Mouse (Mus musculus) kidney, postnatal 10 days (tissue): ENCODE data around the gene Bcdin3d.

Experiments
- DNase-seq: peaks from one replicate; pipeline ENCODE4 v3.0.0; 2021; ENCODE audit warnings: mixed read lengths

Bcdin3d gene

DNA sequence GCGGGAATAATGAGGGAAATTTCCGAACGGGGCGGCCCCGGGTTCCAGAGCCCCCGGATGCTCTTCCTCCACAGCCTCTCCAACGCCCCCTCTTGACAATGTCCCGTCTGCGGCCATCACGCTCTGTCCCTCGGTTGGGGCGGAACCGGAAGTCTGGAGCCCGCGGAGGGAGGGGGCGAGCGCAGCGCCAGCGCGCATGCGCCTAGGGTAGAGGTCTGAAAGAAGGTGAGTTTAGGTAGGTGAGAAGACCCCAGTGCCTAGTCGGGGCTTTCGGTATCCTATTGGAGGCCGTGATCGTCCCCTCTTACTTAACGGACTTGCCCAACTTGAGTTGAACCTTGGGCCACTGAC lies at the start of gene Bcdin3d:
Gene Bcdin3d (minus strand): TSS at position 155 of the 351 bp plus-strand sequence.
- DNase-seq, result peak; percentile 93

DNA sequence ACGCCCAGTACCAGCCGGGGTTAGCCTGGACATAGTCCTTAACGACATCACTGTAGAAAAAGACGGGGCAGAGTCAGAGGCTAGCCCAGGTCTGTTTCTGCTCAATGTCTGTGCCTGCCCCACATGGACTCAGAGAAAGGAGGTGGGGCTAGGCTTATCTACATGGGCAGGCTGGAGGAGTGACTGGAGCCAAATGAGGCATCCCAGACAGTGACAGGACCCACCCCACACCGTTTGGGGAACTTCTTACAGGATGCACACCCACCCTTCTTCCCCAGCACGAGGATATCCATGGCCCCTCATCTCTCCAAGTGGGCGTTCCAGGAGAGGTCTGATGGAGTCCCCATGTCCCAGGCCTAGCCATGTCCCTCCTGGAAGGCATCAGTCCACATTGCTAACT lies 45.8 kb upstream of the Bcdin3d start:
- DNase-seq, result no peak

DNA sequence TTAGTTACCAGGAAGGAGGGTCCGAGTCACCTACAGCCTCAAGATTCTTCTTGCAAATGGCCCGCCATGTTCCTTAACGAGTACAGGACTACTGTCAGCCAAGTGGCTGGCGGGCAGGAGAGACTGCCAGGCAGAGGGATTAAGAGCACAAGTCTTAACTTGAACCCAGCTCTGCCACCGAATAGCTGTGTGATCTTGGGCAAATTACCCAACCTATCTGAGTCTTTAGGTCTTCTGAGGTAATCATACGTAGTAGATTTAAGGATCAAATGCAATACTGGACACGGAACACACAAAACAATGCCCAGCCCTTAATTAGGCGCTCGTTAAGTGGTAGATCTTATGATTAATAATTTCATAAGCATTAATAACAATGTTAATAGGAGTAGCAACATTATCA lies 45.1 kb upstream of the Bcdin3d start:
- DNase-seq, result no peak

DNA sequence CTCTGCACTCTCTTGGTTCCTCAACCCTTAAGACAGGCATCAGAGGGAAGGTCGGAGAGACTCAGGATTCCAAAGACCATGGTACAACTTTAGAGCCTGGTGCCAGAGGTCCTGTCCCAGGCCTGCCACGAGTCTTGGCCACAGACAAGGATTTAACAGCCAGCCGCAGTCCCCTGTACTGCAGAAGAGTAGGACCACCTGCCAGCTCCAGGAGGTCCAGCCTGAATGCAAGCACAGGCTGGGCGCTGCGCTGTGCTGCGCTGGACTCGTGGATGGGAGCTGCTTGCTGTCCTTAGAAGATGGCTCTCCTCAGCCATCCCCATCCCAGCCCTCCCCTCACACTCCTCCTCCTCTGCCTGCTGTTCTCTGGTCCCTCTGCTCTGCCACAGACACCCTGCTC lies 43.2 kb upstream of the Bcdin3d start:
- DNase-seq, result no peak

DNA sequence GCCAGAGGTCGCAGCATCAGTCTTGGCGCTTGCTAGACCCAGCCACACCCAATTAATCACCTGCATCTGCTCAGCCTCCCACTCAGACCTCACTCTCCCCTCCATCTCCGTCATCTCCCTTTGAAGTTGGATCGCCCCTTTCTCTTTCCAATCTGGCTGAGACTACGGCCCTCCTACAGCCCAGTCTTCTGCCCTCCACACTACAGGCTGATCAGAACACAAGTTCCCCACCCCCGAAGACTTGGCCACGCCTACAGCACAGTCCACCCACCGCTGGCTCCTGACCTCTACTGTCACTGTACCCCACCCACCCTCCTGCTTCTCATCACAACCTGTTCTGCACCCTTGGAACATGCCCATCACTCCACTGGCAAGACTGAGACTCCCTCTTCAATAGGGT lies 42.2 kb upstream of the Bcdin3d start:
- no peak for DNase-seq

DNA sequence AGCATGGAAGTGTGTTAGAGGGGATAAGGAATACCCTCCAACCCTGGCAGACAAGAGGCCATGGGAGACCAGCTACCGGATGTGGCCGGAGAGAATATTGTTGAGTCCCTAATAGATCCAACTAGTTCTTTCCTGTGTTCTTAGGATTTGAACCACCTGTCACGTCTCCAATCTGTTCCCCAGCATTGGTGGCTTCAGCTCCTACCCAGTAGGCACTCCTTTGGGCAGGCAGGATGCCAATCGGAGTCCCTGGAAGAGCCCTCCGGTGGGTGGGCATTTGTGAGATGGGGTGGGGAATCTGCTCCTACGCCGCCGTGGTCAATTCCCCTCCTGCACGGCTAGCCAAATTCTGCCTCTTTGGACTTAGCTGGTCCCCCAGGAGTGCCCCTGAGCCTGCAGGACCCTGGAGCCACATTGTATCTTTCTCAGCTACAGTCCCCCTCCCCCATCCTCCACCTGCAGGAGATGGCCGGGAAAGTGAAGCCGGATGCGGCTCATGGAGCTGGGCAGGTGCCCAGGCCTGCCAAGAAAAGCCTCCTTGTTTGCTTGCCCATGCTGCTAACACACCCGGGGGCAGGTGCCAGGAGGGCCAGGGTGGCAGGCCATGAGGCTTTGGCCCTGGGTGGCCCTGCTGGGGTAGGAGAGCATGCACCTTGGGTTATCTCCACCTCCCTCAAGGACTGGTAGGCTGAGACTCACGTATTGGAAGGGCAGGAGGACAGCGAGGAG lies 37.4 kb upstream of the Bcdin3d start:
- peak; percentile 43 for DNase-seq

DNA sequence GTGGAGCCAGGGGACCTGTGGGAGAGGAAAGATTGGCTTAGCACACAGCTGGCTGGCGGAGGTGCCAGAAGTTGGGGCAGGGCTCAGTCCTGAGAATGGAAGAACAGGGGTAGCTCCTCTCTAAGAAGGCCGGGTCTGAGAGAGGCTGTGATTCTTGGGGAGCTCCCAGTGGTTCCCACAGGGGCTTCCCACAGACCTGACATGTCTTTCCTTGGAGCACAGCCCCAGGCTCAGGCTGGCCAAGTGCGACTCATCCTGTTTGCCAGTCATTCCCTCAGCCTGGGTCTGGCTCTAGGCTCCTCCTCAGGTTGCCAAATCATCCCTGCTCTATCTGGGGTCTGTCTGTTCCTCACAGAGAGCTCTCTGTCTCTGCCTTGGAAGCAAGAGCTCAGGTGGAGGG lies 36.1 kb upstream of the Bcdin3d start:
- DNase-seq, result no peak

DNA sequence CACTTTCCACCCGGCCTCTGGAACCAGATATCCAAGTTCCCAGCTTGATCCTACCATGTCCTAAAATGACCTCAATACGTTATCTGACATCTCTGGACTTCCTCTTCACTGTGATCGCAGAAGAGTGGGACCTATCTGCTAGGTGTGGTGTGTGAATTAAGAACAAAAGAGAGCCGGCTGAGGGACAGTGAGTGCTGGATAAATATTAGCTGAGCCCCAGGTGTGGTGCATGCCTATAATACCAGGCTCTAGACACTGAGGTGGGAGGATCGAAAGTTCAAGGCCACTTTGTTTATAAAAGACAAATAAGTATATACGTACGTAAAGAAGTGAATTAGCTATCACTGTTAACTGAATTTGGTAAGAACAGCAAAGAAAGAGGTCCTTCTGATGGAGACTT lies 35.3 kb upstream of the Bcdin3d start:
- DNase-seq, result no peak

DNA sequence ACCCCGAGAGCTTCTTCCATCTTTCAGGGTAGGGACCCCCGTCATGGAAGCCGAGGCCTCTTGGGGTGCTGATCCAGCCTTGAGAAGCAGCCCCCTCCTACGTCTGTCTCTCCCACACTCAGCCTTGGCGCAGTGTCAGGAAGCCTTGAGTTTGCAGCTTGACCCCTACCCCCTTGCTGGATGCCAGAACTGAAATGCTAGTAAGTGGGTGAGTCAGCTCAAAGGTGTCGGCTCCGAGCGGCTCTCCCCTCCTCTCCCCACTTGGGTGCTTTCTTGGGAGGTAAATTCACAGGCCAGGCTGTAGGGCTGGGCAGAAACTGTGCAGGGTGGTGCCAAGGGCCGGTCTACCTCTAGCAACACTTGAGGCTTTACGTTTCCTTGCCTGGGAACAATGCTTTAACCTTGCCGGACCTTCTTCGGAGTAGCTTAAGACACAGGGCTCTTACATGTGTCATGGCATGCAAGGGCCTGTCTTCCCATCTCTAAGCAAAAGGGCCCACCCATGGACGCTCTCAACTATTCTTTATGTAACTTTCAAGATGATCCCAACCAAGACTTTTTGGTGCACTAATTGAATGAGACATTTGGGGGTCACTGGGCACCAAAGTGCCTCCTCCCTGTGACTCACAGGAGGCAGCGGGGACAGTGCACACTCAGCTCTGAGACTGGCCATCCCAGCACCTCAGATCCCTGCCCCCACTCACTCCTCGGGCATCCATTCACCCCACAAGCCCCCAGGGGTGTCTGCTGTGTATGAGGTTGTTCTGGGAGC lies 31.0 kb upstream of the Bcdin3d start:
- peak; percentile 50 for DNase-seq

DNA sequence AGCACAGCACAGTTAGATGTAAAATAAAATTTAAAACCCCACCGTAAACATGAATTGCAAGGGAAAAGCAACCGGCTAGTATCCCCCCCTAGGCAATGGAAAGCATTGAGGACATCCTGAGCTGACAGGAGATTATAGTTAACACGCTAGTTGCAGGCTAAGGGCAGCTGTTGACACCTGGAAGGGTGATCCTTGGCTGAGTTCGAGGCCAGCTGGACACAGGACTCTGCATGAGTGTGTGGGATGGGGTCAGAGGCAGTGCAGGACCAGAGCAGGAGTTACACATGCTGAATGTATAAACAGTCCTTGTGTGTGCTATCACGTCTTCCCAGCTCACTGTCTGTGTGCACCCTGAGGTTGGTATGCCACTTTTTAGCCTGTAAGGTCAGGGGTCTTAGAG lies 28.7 kb upstream of the Bcdin3d start:
- DNase-seq, result no peak

DNA sequence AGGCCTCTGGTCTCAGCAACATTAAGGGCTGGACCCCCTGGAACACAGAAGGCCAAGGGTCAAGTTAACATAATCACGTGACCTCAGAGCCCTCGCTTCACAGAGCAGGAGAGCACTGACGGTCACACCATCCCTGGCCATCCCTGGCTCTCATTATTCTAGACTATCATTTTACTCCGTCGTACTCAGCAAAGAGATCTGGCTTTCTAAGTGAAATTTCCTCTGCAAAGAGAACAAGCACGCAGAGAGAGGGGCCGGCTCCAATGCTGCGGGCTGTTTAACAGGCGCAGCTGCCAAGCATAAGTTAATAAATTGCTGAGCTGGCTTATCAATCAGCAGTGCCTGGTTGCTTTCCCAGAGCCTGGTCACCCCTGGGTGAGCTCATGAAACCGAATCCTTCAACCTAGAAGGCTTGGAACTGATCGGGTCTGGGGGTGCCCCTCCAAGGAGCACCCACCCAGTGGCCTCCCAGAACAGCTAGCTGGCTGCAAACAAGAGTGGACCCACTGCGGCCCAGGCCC lies 27.8 kb upstream of the Bcdin3d start:
- peak; percentile 47 for DNase-seq

DNA sequence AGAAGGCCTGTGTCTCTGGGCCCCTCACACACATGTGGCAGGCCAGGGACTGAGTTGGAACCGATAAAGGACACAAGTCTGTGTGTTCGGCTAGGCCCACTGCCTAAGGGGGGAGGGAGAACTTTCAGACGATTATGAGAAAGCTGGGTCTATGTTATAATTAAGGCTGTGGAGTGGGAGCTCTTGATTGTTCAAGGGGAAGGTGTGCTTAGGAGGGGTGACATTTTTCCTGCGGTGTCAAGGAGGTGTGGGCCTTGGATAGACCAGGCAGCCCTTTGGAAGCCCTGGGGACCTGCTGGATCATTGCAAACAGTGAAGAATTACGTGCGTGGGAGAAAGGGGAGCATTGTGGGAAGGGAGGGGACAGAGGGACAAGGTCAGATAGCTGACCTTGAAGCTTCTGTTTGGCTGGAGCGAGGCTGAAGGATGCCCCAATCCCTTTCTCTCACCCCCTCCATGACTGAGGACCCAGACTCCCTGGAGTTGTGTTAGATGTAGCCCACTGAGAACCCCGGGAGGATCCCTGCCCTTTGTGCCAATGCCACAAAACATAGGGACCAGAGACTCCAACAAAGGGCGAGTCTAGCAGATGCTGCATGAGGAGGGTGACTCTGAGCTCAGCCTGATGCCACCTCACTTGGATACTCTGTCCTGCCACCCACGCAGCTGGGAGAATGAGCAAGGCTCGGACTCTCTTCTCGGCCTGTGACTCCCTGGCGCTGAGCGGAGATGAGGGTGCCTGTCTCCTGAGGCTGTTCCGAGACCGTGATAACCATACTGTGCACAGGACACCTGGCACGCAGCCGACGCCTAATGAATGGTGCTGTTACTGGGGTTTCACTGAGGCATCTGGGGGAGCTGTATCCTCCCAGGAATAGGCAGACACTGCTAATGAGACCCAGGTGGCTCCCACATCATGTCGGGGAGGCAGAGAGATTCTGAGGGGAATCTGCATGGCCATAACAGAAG lies 27.0 kb upstream of the Bcdin3d start:
- DNase-seq, result no peak

DNA sequence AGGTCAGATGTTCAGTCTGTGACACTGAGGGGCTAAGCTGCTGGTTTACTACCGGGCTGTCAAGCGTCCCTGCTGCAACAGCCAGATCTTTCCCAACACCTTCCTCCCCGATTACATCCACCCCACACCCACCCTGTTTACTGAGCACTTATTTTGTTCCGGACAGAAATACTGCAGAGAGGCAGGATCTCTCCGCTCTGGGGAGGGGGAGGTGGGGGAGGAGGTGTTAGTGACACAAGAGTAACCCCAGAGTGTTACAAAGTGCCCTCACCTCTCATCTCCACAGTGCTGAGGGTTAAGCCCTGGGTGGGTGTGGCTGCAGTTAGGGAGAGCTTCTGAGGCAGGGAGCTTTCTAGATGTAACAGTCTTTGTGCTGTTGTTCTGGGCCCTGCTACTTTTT lies 25.8 kb upstream of the Bcdin3d start:
- no peak for DNase-seq

DNA sequence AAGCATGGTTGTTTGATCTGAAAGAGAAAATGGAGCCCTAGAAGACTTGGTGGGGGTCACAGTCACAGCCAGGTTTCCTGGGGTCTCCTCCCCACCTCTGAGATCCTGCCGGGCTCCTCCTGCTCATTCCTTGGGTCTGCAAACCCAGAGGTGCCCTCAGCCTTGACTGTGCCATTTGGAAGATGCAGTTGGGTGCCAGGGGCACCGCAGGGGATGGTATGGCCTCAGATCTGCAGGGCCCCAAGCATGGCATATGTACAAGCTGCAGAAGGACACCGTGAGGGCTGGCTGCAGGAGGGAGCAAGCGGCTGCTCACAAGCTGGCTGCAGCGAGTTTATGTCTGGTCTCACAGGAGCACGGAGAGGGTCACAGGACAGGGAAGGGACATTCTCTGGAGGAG lies 25.2 kb upstream of the Bcdin3d start:
- no peak for DNase-seq

DNA sequence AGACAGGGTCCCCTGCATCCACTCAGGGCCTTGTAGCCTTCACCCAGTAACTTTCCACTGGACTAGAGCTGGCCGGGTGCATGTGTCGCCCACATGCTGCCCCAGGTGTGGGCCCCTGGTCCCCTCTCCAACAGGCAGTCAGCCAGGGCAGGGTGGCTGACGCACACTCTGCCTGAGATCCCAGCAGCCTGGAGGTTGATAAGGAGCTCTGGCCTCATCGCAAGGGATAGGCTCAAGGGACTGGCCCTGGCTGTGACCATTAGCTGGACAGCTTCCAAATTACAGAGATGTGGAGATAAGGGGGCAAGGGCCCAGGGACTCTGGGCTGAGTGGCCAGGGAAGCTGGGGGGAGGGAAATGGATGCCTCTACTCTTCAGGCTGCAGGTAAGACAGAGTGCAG lies 24.3 kb upstream of the Bcdin3d start:
- peak; percentile 65 for DNase-seq

DNA sequence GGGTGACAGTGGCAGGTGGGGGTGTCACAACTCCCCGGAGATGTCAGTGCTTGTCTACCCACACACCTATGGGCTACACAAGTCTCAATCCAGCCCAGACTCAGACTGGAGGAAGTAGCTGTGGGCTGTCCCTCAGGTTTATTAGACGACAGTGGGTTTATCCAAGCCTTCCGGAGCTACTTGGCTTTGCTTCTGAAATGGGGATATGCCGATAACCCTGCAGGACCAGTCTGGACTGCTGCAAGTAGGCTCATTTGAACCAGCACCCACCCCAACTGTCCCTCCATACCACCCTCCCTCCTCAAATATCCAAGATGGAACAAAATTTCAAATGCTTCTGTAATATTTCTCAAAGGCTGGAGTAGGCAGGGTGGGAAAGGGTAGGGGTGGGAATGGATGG lies 23.8 kb upstream of the Bcdin3d start:
- no peak for DNase-seq

DNA sequence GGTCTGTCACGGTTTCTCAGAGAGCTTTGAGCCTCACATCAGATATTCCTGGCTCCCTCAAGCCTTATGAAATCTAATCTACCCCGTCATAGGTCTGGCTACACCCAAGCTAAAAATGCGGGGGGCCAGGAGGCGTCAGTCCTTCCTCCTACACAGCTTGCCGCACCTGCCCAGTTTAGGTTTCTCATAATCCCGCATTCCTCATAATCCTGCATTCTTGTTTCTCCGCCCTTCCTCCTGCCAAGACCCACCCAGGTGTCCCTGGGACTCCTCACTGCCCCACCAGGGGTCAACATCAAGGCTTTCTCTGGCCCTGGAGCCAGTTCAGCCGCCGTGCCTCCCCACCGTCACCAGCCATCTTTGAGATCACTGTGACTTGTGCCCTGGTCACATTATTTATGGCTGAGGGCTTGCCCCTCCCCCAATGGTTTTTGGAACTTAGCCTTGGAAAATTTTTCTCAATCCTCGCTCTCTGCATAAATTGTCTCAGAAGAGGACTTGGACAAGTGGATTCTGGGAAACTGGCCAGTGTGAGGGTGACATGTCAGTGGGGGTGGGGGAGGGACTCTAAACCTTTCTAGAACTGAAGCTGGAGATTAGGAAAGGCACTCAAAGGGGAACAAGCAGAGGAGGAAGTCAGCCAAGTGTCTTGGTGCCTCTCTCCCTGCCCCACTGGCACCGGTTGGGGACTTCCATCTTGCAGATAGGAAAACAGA lies 23.2 kb upstream of the Bcdin3d start:
- DNase-seq, result peak; percentile 82

DNA sequence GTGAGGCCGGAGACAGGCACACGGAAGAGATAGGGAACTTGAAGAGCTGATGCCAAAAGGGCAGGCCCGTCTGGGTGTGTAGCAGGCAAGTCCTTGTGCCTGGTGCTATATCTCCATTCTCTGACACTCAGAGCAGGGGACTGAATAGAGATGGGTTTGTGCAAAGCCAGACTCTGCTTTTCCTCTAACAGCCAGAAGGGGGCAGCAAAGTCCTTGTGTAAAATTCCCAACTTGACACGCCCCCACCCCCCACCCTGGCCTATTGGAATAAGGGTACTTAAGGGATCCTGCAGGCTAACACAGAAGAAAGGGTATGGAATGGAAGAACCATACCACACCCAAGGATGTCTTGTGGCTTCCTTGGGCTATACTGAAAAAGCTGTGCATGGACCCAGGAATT lies 22.5 kb upstream of the Bcdin3d start:
- peak; percentile 69 for DNase-seq

DNA sequence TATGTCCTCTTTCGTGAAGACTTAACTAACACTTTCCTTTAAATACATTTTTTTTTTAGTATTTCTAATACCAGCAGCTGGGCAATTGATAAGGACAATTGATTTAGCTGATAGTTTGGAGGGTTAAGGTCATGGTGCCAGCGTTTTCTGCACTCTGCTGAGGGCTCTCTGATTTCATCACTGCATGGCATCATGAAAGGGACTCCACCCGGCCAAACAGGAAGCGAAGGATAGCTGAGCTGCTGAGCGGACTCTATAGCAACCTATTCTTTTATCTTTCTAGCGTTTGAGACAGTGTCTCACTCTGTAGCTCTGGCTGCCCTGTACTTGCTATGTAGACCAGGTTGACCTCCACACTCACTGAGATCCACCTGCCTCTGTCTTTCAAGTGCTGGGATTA lies 10.2 kb upstream of the Bcdin3d start:
- DNase-seq, result no peak

DNA sequence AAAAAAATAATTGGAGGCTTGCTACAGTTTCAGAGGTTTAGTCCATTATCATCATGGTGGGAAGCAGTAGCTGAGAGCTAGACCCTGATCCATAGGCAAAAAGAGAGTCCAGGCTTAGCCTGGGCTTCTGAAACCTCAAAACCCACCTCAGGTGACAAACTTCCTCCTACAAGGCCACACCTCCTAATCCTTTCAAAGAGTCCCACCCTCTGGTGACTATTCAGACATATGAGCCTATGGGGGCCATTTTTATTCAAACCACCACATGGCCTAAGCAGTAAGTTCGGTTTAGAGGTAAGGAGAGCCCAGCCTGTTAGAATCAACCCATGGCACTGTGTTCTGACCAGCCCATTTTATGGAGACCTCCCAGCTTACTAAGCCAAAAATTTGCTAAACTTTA lies 1.3 kb upstream of the Bcdin3d start:
- DNase-seq, result no peak

DNA sequence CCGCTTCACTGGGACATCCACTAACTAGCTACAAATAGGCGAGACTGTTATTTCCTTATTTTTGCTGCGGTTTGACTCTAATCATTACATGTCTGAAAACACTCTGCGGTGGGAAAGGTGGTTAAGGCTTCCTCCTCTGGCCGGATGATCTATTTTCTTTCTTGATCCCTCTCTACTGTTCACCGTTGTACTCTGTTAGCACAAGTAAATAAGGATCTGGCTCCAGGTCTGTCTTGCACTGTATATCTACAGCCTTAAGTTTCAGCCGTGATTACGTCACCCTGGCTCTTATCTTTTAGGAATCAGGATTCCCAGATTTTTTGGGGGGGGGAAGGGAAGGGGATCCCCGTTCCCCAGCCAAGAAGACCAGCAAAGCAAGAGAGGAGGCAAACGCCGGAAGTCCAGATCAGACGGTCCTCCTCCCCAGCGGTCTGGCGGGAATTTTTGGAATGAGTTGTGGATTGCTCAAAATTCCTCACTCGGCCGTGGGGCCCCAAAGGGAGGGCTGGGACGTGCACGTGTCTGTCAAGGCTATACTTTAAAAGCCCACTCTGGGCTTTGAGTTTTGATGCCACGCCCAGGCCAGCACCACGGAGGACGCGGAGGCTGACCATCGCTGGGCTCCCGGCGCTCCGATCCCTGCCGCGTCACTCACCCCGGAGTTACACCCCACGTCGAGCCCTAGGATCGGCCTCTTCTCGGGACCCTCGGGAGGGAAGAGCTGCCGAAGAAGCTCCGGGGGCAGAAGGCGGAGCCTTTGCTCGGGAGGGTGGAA lies 542 bp downstream of the Bcdin3d start:
- DNase-seq, result peak; percentile 84

DNA sequence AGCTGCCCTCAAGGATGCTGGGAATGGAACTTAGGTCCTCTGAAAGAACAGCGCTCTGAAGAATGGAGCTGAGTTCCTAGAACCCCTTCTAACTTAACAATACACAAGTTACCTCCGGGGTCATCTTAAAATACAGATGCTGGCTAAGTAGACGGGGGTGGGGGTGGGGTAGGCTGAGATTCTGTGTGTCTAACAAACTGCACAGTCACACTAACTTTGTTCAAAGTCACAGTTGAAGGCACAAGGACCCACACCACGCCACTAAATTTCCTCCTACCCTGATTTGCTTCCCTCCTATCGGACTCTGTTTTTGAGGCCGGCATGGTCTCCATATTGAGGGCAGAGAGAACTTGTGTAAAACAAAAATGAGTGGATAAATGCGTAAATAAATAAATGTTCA lies 1.6 kb downstream of the Bcdin3d start:
- DNase-seq, result no peak
